Comparison of ENCODE assay signal across 20 mouse cellular contexts in genomic region chr12:77500439-77501055, GRCm38 (mm10).
DNase-seq lines count a peak whose midpoint lies in the region; ATAC-seq and TF ChIP-seq lines count a peak whose summit lies in the region.
"Had no signal": no experiment of that assay in that cellular context is flagged by ENCODE, and none has a peak within 500 bp of the region (broad histone marks: within the 10 kb centered on the region; RNA-seq: fewer than 3 reads in every experiment).

No protein-coding gene starts in this region.

- H3K4me2 ChIP-seq in hindbrain, postnatal 0 days (ENCODE audit: low read depth, low read length) = no peak overlapping the region
- H3K4me2 ChIP-seq in hindbrain, embryonic 12.5 days (replicated peaks) = no peak overlapping the region
- H3K4me2 ChIP-seq: forebrain, embryonic 15.5 days; heart, embryonic 11.5 days; intestine, embryonic 15.5 days; limb, embryonic 15.5 days; neural tube, embryonic 12.5 days had no signal

- H3K27ac ChIP-seq in hindbrain, postnatal 0 days = no peak overlapping the region
- H3K27ac ChIP-seq in hindbrain, embryonic 12.5 days = no peak overlapping the region
- H3K27ac ChIP-seq: embryonic facial prominence, embryonic 10.5 days; forebrain, embryonic 15.5 days; intestine, embryonic 15.5 days; limb, embryonic 15.5 days; neural tube, embryonic 12.5 days had no signal

- no peak; the same call in 1 of the 2 replicates for ATAC-seq in hindbrain, postnatal 0 days
- ATAC-seq in hindbrain, embryonic 12.5 days (ENCODE audit: low FRiP score) = no peak
- ATAC-seq: activated CD4-positive, CD25-positive, alpha-beta regulatory T cell, adult 4 months; forebrain, embryonic 15.5 days; intestine, embryonic 15.5 days had no signal

- no peaks in the 10 kb centered on the region for H3K9me3 ChIP-seq in hindbrain, postnatal 0 days (ENCODE audit: low read length)
- no peaks in the 10 kb centered on the region for H3K9me3 ChIP-seq in hindbrain, embryonic 12.5 days (replicated peaks)
- H3K9me3 ChIP-seq: embryonic facial prominence, embryonic 10.5 days; forebrain, embryonic 15.5 days; intestine, embryonic 15.5 days; limb, embryonic 15.5 days; neural tube, embryonic 12.5 days had no signal

- H3K9ac ChIP-seq in hindbrain, postnatal 0 days (replicated peaks; ENCODE audit: low read length) = no peak overlapping the region
- no peak overlapping the region for H3K9ac ChIP-seq in hindbrain, embryonic 12.5 days
- H3K9ac ChIP-seq: forebrain, embryonic 15.5 days; intestine, embryonic 15.5 days; limb, embryonic 15.5 days; neural tube, embryonic 12.5 days had no signal

- peak; percentile 17 for DNase-seq in adrenal gland, adult 2 months
- no peak for DNase-seq in adrenal gland, adult 18-20 months (ENCODE audit: low spot score in 2 of 2)
- DNase-seq in hindbrain, postnatal 0 days (ENCODE audit: low spot score) = peak; percentile 64
- DNase-seq in 416B (ENCODE audit: low read depth) = peak; percentile 42
- DNase-seq in cerebellum, adult 9-10 months = peak; percentile 75
- DNase-seq in right cerebral cortex, adult 2 months (ENCODE audit: low spot score in 2 of 2) = no peak
- DNase-seq in lung, postnatal 10 days = no peak
- DNase-seq: gastrocnemius, postnatal 10 days; lung, adult 2 months; right cerebral cortex, postnatal 4 days had no signal

- H3K36me3 ChIP-seq in hindbrain, postnatal 0 days (ENCODE audit: insufficient read depth, low read length) = no peaks in the 10 kb centered on the region
- H3K36me3 ChIP-seq in hindbrain, embryonic 12.5 days = no peaks in the 10 kb centered on the region
- H3K36me3 ChIP-seq: embryonic facial prominence, embryonic 10.5 days; forebrain, embryonic 15.5 days; intestine, embryonic 15.5 days; limb, embryonic 15.5 days; neural tube, embryonic 12.5 days had no signal

- no peaks in the 10 kb centered on the region for H3K27me3 ChIP-seq in hindbrain, postnatal 0 days (ENCODE audit: insufficient read depth, low read length)
- H3K27me3 ChIP-seq in hindbrain, embryonic 12.5 days = no peaks in the 10 kb centered on the region
- H3K27me3 ChIP-seq: CH12.LX; forebrain, embryonic 15.5 days; intestine, embryonic 15.5 days; limb, embryonic 15.5 days; neural tube, embryonic 12.5 days had no signal

- WGBS in hindbrain, postnatal 0 days = 52% methylated on average over 5 of the region's 5 CpGs
- 73% methylated on average over 5 of the region's 5 CpGs for WGBS in hindbrain, embryonic 12.5 days

- H3K4me3 ChIP-seq in hindbrain, postnatal 0 days (ENCODE audit: low read length) = no peak overlapping the region
- H3K4me3 ChIP-seq in hindbrain, embryonic 12.5 days = no peak overlapping the region
- H3K4me3 ChIP-seq: embryonic facial prominence, embryonic 10.5 days; erythroblast, embryonic 14.5 days; forebrain, embryonic 15.5 days; intestine, embryonic 15.5 days; limb, embryonic 15.5 days; neural tube, embryonic 12.5 days had no signal

- TF ChIP-seq CTCF in hindbrain, postnatal 0 days (IDR thresholded peaks at IDR 0.05; ENCODE audit: low read depth) = no peak

- H3K4me1 ChIP-seq in hindbrain, postnatal 0 days (ENCODE audit: insufficient read depth, low read length) = no peaks in the 10 kb centered on the region
- H3K4me1 ChIP-seq in hindbrain, embryonic 12.5 days = no peaks in the 10 kb centered on the region
- H3K4me1 ChIP-seq: forebrain, embryonic 15.5 days; intestine, embryonic 15.5 days; limb, embryonic 15.5 days; neural tube, embryonic 12.5 days had no signal

Comparison
In these comparisons a context has a peak if more than half of its experiments do, and no peak if none do; other contexts are left out.
1. DNase-seq: peak in adrenal gland, adult 2 months (single experiment), hindbrain, postnatal 0 days (single experiment), 416B (single experiment) and cerebellum, adult 9-10 months (single experiment); none in adrenal gland, adult 18-20 months (0 of 2), right cerebral cortex, adult 2 months (0 of 2) and lung, postnatal 10 days (single experiment).